Mouse (Mus musculus) heart, postnatal 0 days (tissue): ENCODE data around the gene Tmem132d. TPM values are rescaled to one million over a fixed set of nuclear protein-coding genes. Genes with fewer than 3 reads are reported as not detected.

Experiments
- ATAC-seq: fragments of 200-750 bp; cut with Nextera tagmentation; 2 replicates; pipeline ENCODE4 v1.8.0; 2017; ENCODE audit warnings: low read depth, moderate number of reproducible peaks, moderate library complexity; ENCODE audit not compliant: insufficient read depth
- DNase-seq: peaks from one replicate; pipeline ENCODE4 v3.0.0-alpha.2; 2016; ENCODE audit warnings: low spot score
- H3K27ac ChIP-seq: fragments of 300-500 bp; sonication (generic); 2 replicates; pipeline ENCODE4 v1.5.1; 2014; ENCODE audit warnings: low read depth, mild to moderate bottlenecking
- H3K27me3 ChIP-seq: fragments of 300-500 bp; sonication (generic); 2 replicates; pipeline ENCODE4 v1.6.1; 2014; ENCODE audit warnings: low read length, mixed read lengths; ENCODE audit not compliant: control insufficient read depth, insufficient read depth
- H3K36me3 ChIP-seq: fragments of 300-500 bp; sonication (generic); replicated peaks from 2 replicates; pipeline ENCODE4 v1.6.1; 2014; ENCODE audit warnings: low read length, mixed read lengths; ENCODE audit not compliant: control insufficient read depth, insufficient read depth
- H3K4me1 ChIP-seq: fragments of 300-500 bp; sonication (generic); 2 replicates; pipeline ENCODE4 v1.6.1; 2014; ENCODE audit warnings: antibody characterized with exemption; ENCODE audit not compliant: control insufficient read depth, insufficient read depth
- H3K4me2 ChIP-seq: fragments of 300-500 bp; sonication (generic); 2 replicates; pipeline ENCODE4 v1.6.1; 2014; ENCODE audit warnings: low read depth, mild to moderate bottlenecking, low read length, moderate library complexity
- H3K4me3 ChIP-seq: fragments of 300-500 bp; sonication (generic); 2 replicates; pipeline ENCODE4 v1.5.1; 2014; ENCODE audit warnings: low read depth, low read length
- H3K9ac ChIP-seq: fragments of 300-500 bp; sonication (generic); replicated peaks from 2 replicates; pipeline ENCODE4 v1.6.1; 2014; ENCODE audit warnings: low read depth, low read length, mixed read lengths
- H3K9me3 ChIP-seq: fragments of 300-500 bp; sonication (generic); replicated peaks from 2 replicates; pipeline ENCODE4 v1.6.1; 2016; ENCODE audit warnings: low read length; ENCODE audit not compliant: control insufficient read depth
- CTCF ChIP-seq: IDR thresholded peaks from 2 replicates; pipeline ENCODE4 v1.5.1; 2016; ENCODE audit warnings: antibody characterized with exemption, control low read depth, low read depth
- EP300 ChIP-seq: IDR thresholded peaks from 2 replicates; pipeline ENCODE4 v1.6.1; 2016; ENCODE audit warnings: antibody characterized with exemption, low read depth
- WGBS: fragments of 180-500 bp; shearing (Covaris S2); extraction: QIAGEN DNeasy Blood & Tissue Kit; methylation state at CpG from one replicate; pipeline ENCODE4 v1.1.7; 2014; 5-methylcytosine and 5-hydroxymethylcytosine counted together
- polyA plus RNA-seq: library from polyadenylated mRNA; unstranded; fragments of >200 nt; fragmentation: Nextera tagmentation; extraction: Ambion mirVana; gene quantifications from 2 replicates; pipeline ENCODE4 v1.2.1, GENCODE M21; 2015
- total RNA-seq: library from RNA; depleted of rRNA; stranded (reverse); fragments of >200 nt; gene quantifications from 2 replicates; pipeline ENCODE4 v1.2.3, GENCODE M21; 2014; ENCODE audit warnings: low replicate concordance

Tmem132d gene
- total and polyA plus RNA-seq, 2 experiments from 2014 or later, result 0.04 TPM; not detected in 1

GRCm38 (mm10) chr5:128113107-128113506, 319.8 kb downstream of the Tmem132d start:
- WGBS, result 78% methylated on average over 8 of the region's 8 CpGs
- Histone ChIP-seq H3K4me1 (no peaks in the 10 kb centered on the region), H3K27ac (no peak overlapping the region), H3K36me3 (no peaks in the 10 kb centered on the region), H3K4me3 (no peak overlapping the region), H3K9me3 (peaks cover 7% of the 10 kb centered on the region; the same call in 1 of the 2 replicates), H3K9ac (no peak overlapping the region), H3K27me3 (no peaks in the 10 kb centered on the region), H3K4me2 (no peak overlapping the region)
- TF ChIP-seq EP300 (no peak), CTCF (no peak)
- DNase-seq (no peak), ATAC-seq (no peak)

DNA sequence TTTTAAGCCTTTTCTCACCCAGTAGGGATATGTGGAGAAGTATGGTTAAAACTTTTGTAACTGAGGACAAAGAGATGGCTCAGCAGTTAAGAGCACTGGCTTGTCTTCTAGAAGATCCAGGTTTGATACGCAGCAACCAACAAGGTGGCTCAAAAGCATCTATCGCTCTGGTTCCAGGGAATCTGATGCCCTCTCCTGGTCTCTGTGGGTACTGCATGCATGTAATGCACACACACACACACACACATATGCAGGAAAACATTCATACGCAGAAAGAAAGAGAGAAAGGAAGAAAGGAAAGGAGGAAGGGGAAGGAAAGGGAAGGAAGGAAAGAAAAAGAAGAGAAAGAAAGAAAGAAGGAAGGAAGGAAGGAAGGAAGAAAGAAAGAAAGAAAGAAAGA, 320.4 kb downstream of the Tmem132d start:
- ATAC-seq (no peak), DNase-seq (no peak)
- no peak overlapping the region for H3K4me2 ChIP-seq
- no peaks in the 10 kb centered on the region for H3K4me1 ChIP-seq
- H3K9me3 ChIP-seq, result 0 out of 2 replicates have a peak, but pooled peaks cover 10% of the 10 kb centered on the region
- no peak overlapping the region for H3K27ac ChIP-seq
- no peak overlapping the region for H3K9ac ChIP-seq
- no peaks in the 10 kb centered on the region for H3K36me3 ChIP-seq
- H3K27me3 ChIP-seq, result no peaks in the 10 kb centered on the region
- H3K4me3 ChIP-seq, result no peak overlapping the region
- TF ChIP-seq CTCF, result no peak
- WGBS, result 83% methylated on average over 3 of the region's 3 CpGs

DNA sequence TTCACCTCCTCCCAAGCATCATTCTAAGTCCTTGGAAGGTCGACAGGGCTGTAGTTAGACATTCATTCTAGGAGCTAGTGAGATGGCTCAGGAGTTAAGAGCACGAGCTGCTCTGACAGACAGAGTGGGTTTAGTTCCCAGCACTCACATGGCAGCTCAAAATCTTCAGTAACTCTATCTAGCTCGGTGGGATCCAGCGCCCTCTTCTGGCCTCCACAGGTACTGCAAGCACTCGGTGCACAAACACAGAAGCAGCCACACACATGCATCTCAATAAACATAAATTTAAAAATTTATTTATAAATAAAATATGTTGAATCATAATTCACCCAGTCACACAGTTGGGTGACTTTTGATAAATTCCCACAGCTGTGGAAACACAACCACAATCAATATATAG, 321.2 kb downstream of the Tmem132d start:
- no peak for ATAC-seq
- DNase-seq, result no peak
- 61% methylated on average over 5 of the region's 5 CpGs for WGBS

DNA sequence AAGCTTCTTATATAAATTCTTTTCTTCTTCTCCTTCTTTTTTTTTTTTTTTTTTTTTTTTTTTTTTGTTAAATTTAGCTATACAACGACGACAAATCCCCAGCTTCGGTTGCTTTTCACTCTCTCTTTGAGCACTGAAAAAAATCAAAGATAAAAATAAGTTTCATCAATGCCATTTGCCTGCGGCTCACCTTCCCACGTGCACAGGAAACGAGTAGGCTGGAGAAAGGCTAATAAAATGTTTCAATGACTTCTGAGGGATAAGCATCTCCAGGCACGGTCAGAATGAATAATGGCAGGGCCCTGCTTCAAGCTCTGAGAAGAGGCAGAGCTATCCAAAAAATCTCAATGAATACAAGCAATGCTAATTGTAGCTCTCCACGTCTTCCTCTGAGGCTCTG, 330.3 kb downstream of the Tmem132d start:
- no peak for ATAC-seq
- 66% methylated on average over 8 of the region's 8 CpGs for WGBS

More for the DNA sequence above, 321.2 kb downstream of the Tmem132d start:
- no peaks in the 10 kb centered on the region for H3K4me1 ChIP-seq
- H3K4me2 ChIP-seq, result no peak overlapping the region
- H3K36me3 ChIP-seq, result no peaks in the 10 kb centered on the region
- no peak overlapping the region for H3K9ac ChIP-seq
- H3K4me3 ChIP-seq, result no peak overlapping the region
- TF ChIP-seq CTCF (no peak), EP300 (no peak)
- no peak overlapping the region for H3K27ac ChIP-seq
- 0 out of 2 replicates have a peak, but pooled peaks cover 14% of the 10 kb centered on the region for H3K9me3 ChIP-seq
- H3K27me3 ChIP-seq, result no peaks in the 10 kb centered on the region

DNA sequence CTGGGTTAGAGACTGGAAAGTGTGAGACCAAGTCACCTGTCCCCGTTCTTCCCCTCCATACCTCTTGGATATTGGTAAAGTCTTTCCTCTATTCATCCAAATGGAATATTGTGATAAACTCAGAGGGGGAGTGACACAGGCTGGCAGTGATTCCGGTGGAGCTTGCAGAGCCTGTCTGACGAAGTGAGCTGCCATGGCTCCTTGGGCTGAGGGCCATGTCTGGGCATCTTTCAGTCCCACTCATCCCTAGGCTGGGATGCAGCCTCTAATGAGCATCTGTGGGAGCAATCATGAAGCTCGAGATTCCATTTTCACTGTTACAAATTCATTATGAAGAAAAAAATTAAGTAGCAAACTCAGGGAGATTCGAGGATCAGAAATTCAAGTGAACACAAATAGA, 332.5 kb downstream of the Tmem132d start:
- H3K27me3 ChIP-seq, result no peaks in the 10 kb centered on the region
- no peak overlapping the region for H3K4me2 ChIP-seq
- no peak overlapping the region for H3K4me3 ChIP-seq
- H3K9me3 ChIP-seq, result peaks cover 19% of the 10 kb centered on the region
- no peak for ATAC-seq
- no peak overlapping the region for H3K27ac ChIP-seq
- WGBS, result 58% methylated on average over 5 of the region's 5 CpGs
- no peaks in the 10 kb centered on the region for H3K36me3 ChIP-seq
- TF ChIP-seq CTCF (no peak), EP300 (no peak)
- no peaks in the 10 kb centered on the region for H3K4me1 ChIP-seq
- no peak overlapping the region for H3K9ac ChIP-seq
- no peak for DNase-seq

More for the DNA sequence above, 330.3 kb downstream of the Tmem132d start:
- Histone ChIP-seq H3K4me2 (no peak overlapping the region), H3K27ac (no peak overlapping the region), H3K27me3 (no peaks in the 10 kb centered on the region), H3K9ac (no peak overlapping the region), H3K36me3 (no peaks in the 10 kb centered on the region), H3K4me3 (no peak overlapping the region), H3K4me1 (no peaks in the 10 kb centered on the region), H3K9me3 (peaks cover 31% of the 10 kb centered on the region)
- TF ChIP-seq EP300 (no peak), CTCF (no peak)
- DNase-seq, result no peak

GRCm38 (mm10) chr5:128099439-128099838, 333.4 kb downstream of the Tmem132d start:
- H3K27me3 ChIP-seq, result no peaks in the 10 kb centered on the region
- no peak for TF ChIP-seq EP300
- TF ChIP-seq CTCF, result no peak
- no peaks in the 10 kb centered on the region for H3K4me1 ChIP-seq
- H3K36me3 ChIP-seq, result no peaks in the 10 kb centered on the region
- no peak for DNase-seq
- H3K4me3 ChIP-seq, result no peak overlapping the region
- no peak overlapping the region for H3K4me2 ChIP-seq
- H3K27ac ChIP-seq, result no peak overlapping the region
- H3K9me3 ChIP-seq, result peaks cover 25% of the 10 kb centered on the region
- H3K9ac ChIP-seq, result no peak overlapping the region
- WGBS, result 54% methylated on average over 2 of the region's 2 CpGs
- no peak for ATAC-seq
